Mouse (Mus musculus) CH12.LX (cell line): ENCODE results near the gene A730061H03Rik. TPM values are rescaled to one million over a fixed set of nuclear protein-coding genes. Genes with fewer than 3 reads are reported as not detected.

Experiments used
- DNase-seq: peaks from one replicate; pipeline ENCODE4 v3.0.0-alpha.2; 2013; ENCODE audit errors: extremely low read depth
- H3K27ac ChIP-seq: 2 replicates; pipeline ENCODE4 v1.5.1; 2012; ENCODE audit warnings: low read depth, mild to moderate bottlenecking, control low read depth, moderate library complexity; ENCODE audit not compliant: insufficient read depth
- H3K27me3 ChIP-seq: replicated peaks from 2 replicates; pipeline ENCODE3; 2012; ENCODE audit warnings: inconsistent platforms
- H3K36me3 ChIP-seq, 2 experiments: replicated peaks in 1 of 2; 2 replicates each; pipeline versions ENCODE3 to v1.6.1; 2012; ENCODE audit warnings: inconsistent platforms in 1 of 2, low read length in 1 of 2, mild to moderate bottlenecking in 1 of 2, mixed read lengths in 1 of 2, moderate library complexity in 1 of 2; ENCODE audit not compliant: control insufficient read depth in 1 of 2, insufficient read depth in 1 of 2
- H3K4me1 ChIP-seq, 2 experiments: 2 replicates each; pipeline ENCODE4 v1.6.1; 2012; ENCODE audit warnings: inconsistent platforms in 1 of 2, moderate library complexity in 1 of 2; ENCODE audit not compliant: insufficient read depth in 2 of 2, control insufficient read depth in 1 of 2
- H3K4me2 ChIP-seq: 2 replicates; pipeline ENCODE4 v1.6.1; 2012; ENCODE audit warnings: low read depth, mild to moderate bottlenecking, control low read depth; ENCODE audit not compliant: poor library complexity, insufficient read depth, severe bottlenecking
- H3K4me3 ChIP-seq, 3 experiments: fragments of 150-350 bp in 1 of 3; sonication (generic) in 1 of 3; replicated peaks in 1 of 3; 2 replicates each; pipeline versions ENCODE3 to v1.5.1; 2011 to 2012; ENCODE audit warnings: low read depth in 2 of 3, low read length in 2 of 3, mild to moderate bottlenecking in 2 of 3, moderate library complexity in 2 of 3, control low read depth in 1 of 3, improper control_type of control experiment in 1 of 3, inconsistent platforms in 1 of 3, mixed read lengths in 1 of 3; ENCODE audit not compliant: poor library complexity in 1 of 3
- H3K79me2 ChIP-seq: replicated peaks from 2 replicates; pipeline ENCODE4 v1.6.1; 2012; ENCODE audit warnings: mild to moderate bottlenecking, moderate library complexity; ENCODE audit not compliant: control insufficient read depth, poor library complexity, insufficient read depth, severe bottlenecking; ENCODE audit errors: extremely low read depth
- H3K9ac ChIP-seq: 2 replicates; pipeline ENCODE4 v1.6.1; 2012; ENCODE audit warnings: low read depth, mild to moderate bottlenecking, control low read depth, moderate library complexity; ENCODE audit not compliant: insufficient read depth
- H3K9me3 ChIP-seq: replicated peaks from 2 replicates; pipeline ENCODE3; 2012; ENCODE audit warnings: low read length, inconsistent platforms, mixed read lengths
- BHLHE40 ChIP-seq: IDR thresholded peaks from 2 replicates; pipeline ENCODE4 v1.6.1; 2011; ENCODE audit warnings: mild to moderate bottlenecking, low read depth, low read length, improper control_type of control experiment
- CHD2 ChIP-seq: IDR thresholded peaks from 2 replicates; pipeline ENCODE4 v1.6.1; 2011; ENCODE audit warnings: low read length, improper control_type of control experiment
- CTCF ChIP-seq, 2 experiments: IDR thresholded peaks in 1 of 2; conservative IDR thresholded peaks in 1 of 2; 2 replicates each; pipeline ENCODE4 v1.5.1; 2011 to 2012; ENCODE audit warnings: low read depth in 2 of 2, low read length in 2 of 2, improper control_type of control experiment in 1 of 2, inconsistent platforms in 1 of 2, mild to moderate bottlenecking in 1 of 2, moderate library complexity in 1 of 2
- E2F4 ChIP-seq: IDR thresholded peaks from 2 replicates; pipeline ENCODE4 v1.6.1; 2011; ENCODE audit warnings: low read depth, low read length, improper control_type of control experiment; ENCODE audit not compliant: insufficient replicate concordance
- ETS1 ChIP-seq: conservative IDR thresholded peaks from 2 replicates; pipeline ENCODE4 v1.6.1; 2012; ENCODE audit warnings: low read depth, mild to moderate bottlenecking, inconsistent platforms, low read length, improper control_type of control experiment, moderate library complexity
- GABPA ChIP-seq: IDR thresholded peaks from 2 replicates; pipeline ENCODE4 v1.6.1; 2012; ENCODE audit warnings: low read depth, low read length, improper control_type of control experiment, inconsistent platforms; ENCODE audit not compliant: insufficient replicate concordance
- HCFC1 ChIP-seq: IDR thresholded peaks from 2 replicates; pipeline ENCODE4 v1.6.1; 2012; ENCODE audit warnings: low read depth, mild to moderate bottlenecking, inconsistent platforms, low read length, improper control_type of control experiment
- IRF4 ChIP-seq: IDR thresholded peaks from 2 replicates; pipeline ENCODE4 v1.6.1; 2014; ENCODE audit warnings: low read depth, mild to moderate bottlenecking, inconsistent platforms, low read length, improper control_type of control experiment
- JUN ChIP-seq: IDR thresholded peaks from 2 replicates; pipeline ENCODE4 v1.6.1; 2011; ENCODE audit warnings: low read depth, mild to moderate bottlenecking, low read length, improper control_type of control experiment, moderate library complexity; ENCODE audit not compliant: insufficient read depth
- KAT2A ChIP-seq: IDR thresholded peaks from 2 replicates; pipeline ENCODE4 v1.6.1; 2012; ENCODE audit warnings: low read length, improper control_type of control experiment, inconsistent platforms; ENCODE audit not compliant: insufficient replicate concordance
- MAFK ChIP-seq: IDR thresholded peaks from 2 replicates; pipeline ENCODE4 v1.6.1; 2011; ENCODE audit warnings: low read length, improper control_type of control experiment; ENCODE audit not compliant: insufficient replicate concordance
- MAZ ChIP-seq: IDR thresholded peaks from 2 replicates; pipeline ENCODE4 v1.6.1; 2012; ENCODE audit warnings: low read depth, mild to moderate bottlenecking, inconsistent platforms, low read length, improper control_type of control experiment, moderate library complexity
- MXI1 ChIP-seq: IDR thresholded peaks from 2 replicates; pipeline ENCODE4 v1.6.1; 2011; ENCODE audit warnings: mild to moderate bottlenecking, low read depth, low read length, improper control_type of control experiment
- MYC ChIP-seq: IDR thresholded peaks from 2 replicates; pipeline ENCODE4 v1.6.1; 2011; ENCODE audit warnings: low read depth, mild to moderate bottlenecking, improper control_type of control experiment, low read length
- PAX5 ChIP-seq: IDR thresholded peaks from 2 replicates; pipeline ENCODE4 v1.6.1; 2012; ENCODE audit warnings: low read length, inconsistent platforms, mixed read lengths
- POLR2A ChIP-seq: IDR thresholded peaks from 2 replicates; pipeline ENCODE4 v1.6.1; 2011; ENCODE audit warnings: low read depth, mild to moderate bottlenecking, improper control_type of control experiment, low read length
- POLR2AphosphoS2 ChIP-seq: IDR thresholded peaks from 2 replicates; pipeline ENCODE4 v1.6.1; 2011; ENCODE audit warnings: low read depth, low read length, improper control_type of control experiment
- RCOR1 ChIP-seq: conservative IDR thresholded peaks from 2 replicates; pipeline ENCODE4 v1.6.1; 2012; ENCODE audit warnings: low read depth, mild to moderate bottlenecking, inconsistent platforms, low read length, improper control_type of control experiment
- SIN3A ChIP-seq: IDR thresholded peaks from 2 replicates; pipeline ENCODE4 v1.6.1; 2012; ENCODE audit warnings: low read length, improper control_type of control experiment, inconsistent platforms
- UBTF ChIP-seq: IDR thresholded peaks from 2 replicates; pipeline ENCODE4 v1.6.1; 2012; ENCODE audit warnings: low read depth, mild to moderate bottlenecking, inconsistent platforms, low read length, improper control_type of control experiment, moderate library complexity
- USF1 ChIP-seq: IDR thresholded peaks from 2 replicates; pipeline ENCODE4 v1.6.1; 2014; ENCODE audit warnings: low read depth, mild to moderate bottlenecking, inconsistent platforms, low read length, improper control_type of control experiment
- USF2 ChIP-seq: conservative IDR thresholded peaks from 2 replicates; pipeline ENCODE4 v1.6.1; 2011; ENCODE audit warnings: low read depth, low read length, improper control_type of control experiment
- ZMIZ1 ChIP-seq: IDR thresholded peaks from 2 replicates; pipeline ENCODE4 v1.6.1; 2012; ENCODE audit warnings: low read depth, mild to moderate bottlenecking, inconsistent platforms, low read length, improper control_type of control experiment
- ZNF384 ChIP-seq: IDR thresholded peaks from 2 replicates; pipeline ENCODE4 v1.6.1; 2012; ENCODE audit warnings: low read depth, low read length, improper control_type of control experiment, inconsistent platforms
- dilution Hi-C: fragments of 300-500 bp; cut with MboI; formaldehyde crosslinking; loops from 2 replicates; pipeline ENCODE4 v1.14.3; 2020; ENCODE audit warnings: low sequenced_read_pairs; ENCODE audit not compliant: extremely low pct_unique_long_range_greater_than_20kb, extremely low pct_ligation_motif_present
- in situ Hi-C: fragments of 300-500 bp; cut with MboI; formaldehyde crosslinking; loops from 3 replicates; pipeline ENCODE4 v1.14.3; 2019; ENCODE audit warnings: low sequenced_read_pairs, low pct_ligation_motif_present, low pct_unique_long_range_greater_than_20kb, mixed read lengths
- polyA plus RNA-seq: library from polyadenylated mRNA; unstranded; fragments of >175 nt; gene quantifications from 2 replicates; pipeline ENCODE4 v1.2.1, GENCODE M21; 2012; ENCODE audit warnings: low read depth; ENCODE audit not compliant: insufficient read length
- total RNA-seq, 2 experiments: library from RNA; depleted of rRNA; stranded (reverse); fragments of 300-350 nt in 1 of 2; fragments of >200 nt in 1 of 2; gene quantifications; 2 replicates each; pipeline ENCODE4 v1.2.3; 2012 to 2014

A730061H03Rik gene
- total and polyA plus RNA-seq, 3 experiments: 0.34 to 0.93 TPM; not detected in 1

GRCm38 (mm10) chr14:55518897-55519296 is 41.3 kb downstream of the A730061H03Rik start:
- no peak for DNase-seq
- no peaks in the 10 kb centered on the region for H3K36me3 ChIP-seq
- H3K4me2 ChIP-seq: no peak overlapping the region
- dilution Hi-C loops: no loop called here
- no peak overlapping the region for H3K27ac ChIP-seq
- no peaks in the 10 kb centered on the region for H3K79me2 ChIP-seq
- peaks cover 2 to 20% of the 10 kb centered on the region in 2 experiments; a peak in 2 of 4 replicates for H3K4me1 ChIP-seq
- H3K9ac ChIP-seq: no peak overlapping the region
- peaks cover 76% of the 10 kb centered on the region for H3K27me3 ChIP-seq
- in situ Hi-C loops: no loop called here
- TF ChIP-seq SIN3A (no peak), RCOR1 (no peak), POLR2A (no peak), USF1 (no peak), JUN (no peak), MAFK (no peak), HCFC1 (no peak), MXI1 (no peak), POLR2AphosphoS2 (no peak), CTCF (conservative IDR thresholded peaks at IDR 0.05 in 1 of 2, IDR thresholded peaks at IDR 0.05 in 1 of 2; ENCODE audit: low read depth in 2 of 2, low read length in 2 of 2) (no peak), BHLHE40 (no peak), GABPA (no peak), MYC (no peak)
- no peak overlapping the region for H3K4me3 ChIP-seq
- H3K9me3 ChIP-seq: no peaks in the 10 kb centered on the region

GRCm38 (mm10) chr14:55515846-55516245 is 44.4 kb downstream of the A730061H03Rik start:
- H3K27me3 ChIP-seq: peaks cover 73% of the 10 kb centered on the region
- in situ Hi-C loops (no loop called here), dilution Hi-C loops (no loop called here)
- TF ChIP-seq ETS1: no peak
- TF ChIP-seq CHD2: no peak
- TF ChIP-seq E2F4: no peak
- TF ChIP-seq IRF4: no peak
- no peak for TF ChIP-seq USF1
- no peak for TF ChIP-seq MYC
- no peak for TF ChIP-seq ZNF384
- no peak for TF ChIP-seq ZMIZ1
- TF ChIP-seq BHLHE40: no peak
- no peak for TF ChIP-seq KAT2A
- TF ChIP-seq MAFK: no peak
- no peak for TF ChIP-seq USF2
- no peak for TF ChIP-seq GABPA
- TF ChIP-seq MAZ: no peak
- no peak for TF ChIP-seq UBTF
- TF ChIP-seq PAX5: no peak
- no peaks in the 10 kb centered on the region for H3K36me3 ChIP-seq
- no peak overlapping the region for H3K27ac ChIP-seq
- DNase-seq: no peak
- no peak overlapping the region for H3K9ac ChIP-seq
- peaks cover under 1 to 12% of the 10 kb centered on the region in 2 experiments; a peak in 2 of 4 replicates for H3K4me1 ChIP-seq
- H3K4me2 ChIP-seq: no peak overlapping the region
- H3K4me3 ChIP-seq: no peak overlapping the region
- H3K79me2 ChIP-seq: no peaks in the 10 kb centered on the region
- no peaks in the 10 kb centered on the region for H3K9me3 ChIP-seq
